Mouse (Mus musculus): ENCODE measurements around the gene Syne3. TPM values are rescaled to one million over a fixed set of nuclear protein-coding genes. Genes with fewer than 3 reads are reported as not detected.
A peak's percentile ranks its signal among the peaks of the same experiment; 100 is the strongest.

Gene Syne3
- total RNA-seq, 2 experiments from 2014 or later = 10.1 to 21.1 TPM

DNA sequence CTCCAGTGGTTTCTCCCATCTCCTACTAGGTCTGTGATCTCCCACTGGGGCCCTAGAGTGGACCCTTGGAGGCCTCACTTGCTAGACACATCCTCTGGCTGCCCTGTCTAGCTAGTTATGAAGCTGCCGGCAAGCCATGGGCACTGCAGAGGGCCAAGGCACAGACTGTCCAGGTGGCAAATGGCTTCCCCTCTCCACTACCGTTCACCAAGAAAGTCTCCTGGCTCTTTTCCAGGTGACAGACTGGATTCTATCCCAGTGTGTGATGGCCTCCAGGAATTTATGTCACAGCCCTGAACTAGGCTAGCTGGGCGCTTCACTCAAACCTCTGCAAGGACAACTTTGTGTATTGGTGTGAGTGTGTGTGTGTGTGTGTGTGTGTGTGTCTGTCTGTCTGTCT lies 109.8 kb downstream of the Syne3 start:
- ATAC-seq (replicated peaks; ENCODE audit: poor library complexity) = no peak

DNA sequence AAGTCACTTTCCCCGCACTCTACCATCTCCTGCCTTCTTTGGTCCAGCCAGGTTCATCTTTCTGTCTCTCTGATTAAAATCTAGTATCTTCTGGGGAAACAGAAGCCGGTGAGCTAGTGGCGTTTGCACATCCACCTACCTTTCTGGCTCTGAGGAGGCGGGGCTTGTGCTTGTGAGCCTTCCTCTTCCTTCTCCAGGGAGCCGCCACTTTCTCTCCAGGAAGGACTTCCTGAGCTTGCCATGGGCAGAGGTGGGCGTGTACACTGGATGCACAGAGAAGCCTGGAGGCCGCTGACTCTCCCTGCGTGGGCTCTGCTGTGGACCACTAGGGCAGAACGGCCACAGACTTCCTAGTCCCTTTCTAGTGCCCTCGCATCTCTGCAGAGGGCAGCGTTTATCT lies 110.4 kb downstream of the Syne3 start:
- no peak for ATAC-seq (replicated peaks; ENCODE audit: poor library complexity)

DNA sequence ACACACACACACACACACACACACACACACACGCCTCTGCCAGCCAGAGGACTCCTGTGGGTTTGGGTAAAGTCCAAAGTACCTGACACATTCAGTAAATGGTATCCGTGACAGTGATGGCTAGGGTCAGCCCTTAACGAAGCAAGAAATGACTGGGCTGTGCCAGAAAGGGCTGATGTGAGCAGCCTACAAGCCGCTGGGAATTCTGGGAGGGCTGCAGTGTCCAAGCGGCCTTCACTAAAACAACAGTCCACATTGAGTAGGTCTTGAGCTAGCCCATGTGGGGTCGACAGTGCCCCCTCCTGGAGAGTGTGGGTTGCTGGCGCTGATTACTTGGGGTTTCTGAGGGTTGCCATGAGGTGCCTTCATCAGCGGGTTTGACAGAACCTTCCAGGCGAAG lies 110.9 kb downstream of the Syne3 start:
- ATAC-seq (replicated peaks; ENCODE audit: poor library complexity) = 0 out of 2 replicates have a peak, but pooled peaks have one; percentile 54

DNA sequence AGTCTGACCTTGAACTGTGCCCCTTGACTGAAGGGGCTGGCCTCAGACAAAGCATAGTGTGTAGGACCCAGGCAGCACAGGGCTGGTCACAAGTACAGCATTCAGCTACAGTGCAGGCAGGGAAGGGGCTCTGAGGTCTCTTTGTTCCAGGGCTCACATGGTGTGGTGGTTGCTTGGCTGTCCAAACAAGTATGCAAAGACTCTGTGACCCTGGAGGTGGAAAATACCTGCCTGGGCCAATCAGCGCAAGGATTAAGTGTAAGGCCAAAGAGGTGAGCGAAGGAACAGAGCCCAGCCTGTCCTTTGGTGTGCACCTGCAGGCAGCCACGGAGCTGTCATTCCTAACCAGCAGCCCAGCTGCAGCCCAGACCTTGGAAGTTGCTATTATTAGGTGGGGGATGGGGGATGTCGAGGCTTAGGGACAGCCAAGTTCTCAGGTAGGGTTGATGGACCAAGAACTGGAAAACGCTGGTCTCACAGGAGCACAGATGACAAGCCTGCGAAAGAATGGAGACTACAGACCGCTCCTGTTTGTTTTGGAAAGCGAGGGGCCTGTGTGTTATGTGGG lies 112.5 kb downstream of the Syne3 start:
- ATAC-seq (replicated peaks; ENCODE audit: poor library complexity) = no peak

DNA sequence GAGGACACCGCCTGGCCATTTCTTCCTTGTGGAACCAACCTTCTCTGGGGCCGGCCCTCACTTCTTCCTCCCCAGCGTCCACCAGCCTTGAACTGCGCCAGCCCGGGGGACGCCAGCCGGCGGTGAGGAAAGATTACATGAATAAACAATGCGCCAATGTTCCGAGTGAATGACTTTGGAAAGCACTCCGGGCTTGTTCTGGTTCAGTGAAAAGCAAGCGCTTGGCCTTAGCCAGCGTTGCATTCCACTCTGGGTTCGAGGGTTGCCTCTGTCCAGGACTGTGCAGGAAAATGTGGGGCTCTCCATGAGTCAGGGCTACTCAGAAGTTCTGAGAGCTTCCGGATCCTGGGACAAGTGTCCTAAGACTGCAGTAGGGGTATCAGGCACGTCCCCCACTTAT lies 113.0 kb downstream of the Syne3 start:
- ATAC-seq (replicated peaks; ENCODE audit: poor library complexity) = no peak

DNA sequence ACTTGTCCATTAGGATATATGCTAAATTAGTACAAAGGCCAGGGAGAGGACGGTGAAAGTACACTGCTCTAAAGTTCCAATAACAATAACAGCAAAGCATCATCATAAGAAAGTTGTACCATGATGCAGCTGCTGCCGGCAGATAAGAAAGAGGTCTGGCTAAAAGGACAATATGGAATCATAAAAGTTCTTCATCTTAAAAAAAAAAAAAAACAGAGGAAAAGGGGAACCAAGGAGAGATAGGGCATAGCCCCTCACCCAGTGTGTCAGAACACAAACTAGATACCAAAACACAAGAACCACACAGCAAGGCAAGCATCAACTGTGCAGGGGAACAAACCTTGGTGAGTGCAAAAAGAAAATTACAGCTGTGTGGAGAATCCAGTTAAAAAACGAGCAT lies 117.4 kb downstream of the Syne3 start:
- no peak for ATAC-seq (replicated peaks; ENCODE audit: poor library complexity)

DNA sequence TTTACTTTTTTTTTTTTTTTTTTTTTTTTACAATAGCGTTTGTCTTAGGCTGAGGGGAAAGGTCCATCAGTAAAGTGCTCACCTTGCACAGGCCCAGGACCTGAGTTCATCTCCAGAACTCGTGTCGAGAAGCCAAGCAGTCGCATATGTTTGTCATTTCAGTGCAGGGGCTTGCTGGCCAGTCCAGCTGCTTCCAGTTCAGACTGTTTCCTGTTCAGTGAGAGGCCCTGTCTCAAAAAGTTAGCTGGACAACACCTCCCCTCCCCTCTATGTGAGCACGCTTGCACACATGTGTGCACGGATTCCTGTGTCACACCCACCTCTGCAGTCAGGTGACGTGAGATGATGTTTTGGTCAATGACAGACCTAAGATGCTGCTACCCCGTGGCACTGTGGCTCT lies 119.5 kb downstream of the Syne3 start:
- no peak for ATAC-seq (replicated peaks; ENCODE audit: poor library complexity)

- no peak for ATAC-seq (replicated peaks; ENCODE audit: poor library complexity)
Observed at GRCm38 (mm10) chr12:104886104-104886503, 123.5 kb downstream of the Syne3 start.

- no peak for ATAC-seq (replicated peaks; ENCODE audit: poor library complexity)
Observed at GRCm38 (mm10) chr12:104882533-104882932, 127.1 kb downstream of the Syne3 start.

- no peak for ATAC-seq (replicated peaks; ENCODE audit: poor library complexity)
Observed at GRCm38 (mm10) chr12:104882061-104882460, 127.5 kb downstream of the Syne3 start.

DNA sequence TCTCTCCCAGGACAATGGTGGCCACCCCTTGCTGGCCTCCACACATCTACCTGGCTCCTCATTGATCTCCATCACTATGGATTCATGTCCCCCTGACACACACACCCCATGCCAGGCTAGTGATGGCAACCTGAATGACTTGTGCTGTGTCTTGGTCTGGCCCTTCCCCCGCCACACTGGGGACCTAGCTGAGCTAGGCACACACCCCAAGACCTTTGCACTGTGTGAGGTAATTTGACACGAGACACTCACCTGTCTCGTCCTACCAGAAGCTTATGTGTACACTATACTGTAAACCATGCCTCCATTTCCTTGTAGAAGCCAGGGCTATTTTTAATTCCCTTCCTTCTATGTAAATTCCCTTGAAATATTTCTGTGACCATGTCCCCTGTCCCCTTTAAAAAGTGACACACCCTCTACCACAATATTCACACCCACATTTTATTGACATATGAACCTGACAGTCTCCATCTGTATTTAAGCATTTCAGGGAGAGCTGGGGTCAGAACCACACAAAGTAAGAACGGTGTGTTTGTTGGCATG lies 128.0 kb downstream of the Syne3 start:
- no peak for ATAC-seq (replicated peaks; ENCODE audit: poor library complexity)

GRCm38 (mm10) chr12:104880367-104880766 lies 129.2 kb downstream of the Syne3 start:
- no peak for ATAC-seq (replicated peaks; ENCODE audit: poor library complexity)

Other genes starting within 250 kb of the Syne3 start
- 0.10 TPM in 1 of 2 replicates, not detected in the other for gene Clmn, start 144.7 kb downstream of the Syne3 start, total RNA-seq (2015)
- gene Clmn, start 144.7 kb downstream of the Syne3 start, total RNA-seq (2017) = not detected in 2 replicates
- gene Glrx5, start 22.9 kb upstream of the Syne3 start, total RNA-seq (2015) = 58.1 and 65.3 TPM in 2 replicates
- 26.9 and 30.1 TPM in 2 replicates for gene Glrx5, start 22.9 kb upstream of the Syne3 start, total RNA-seq (2017)
- not detected in 2 replicates for gene Tcl1b2, start 136.2 kb upstream of the Syne3 start, total RNA-seq (2015)
- gene Tcl1b2, start 136.2 kb upstream of the Syne3 start, total RNA-seq (2017) = not detected in 2 replicates
- not detected in 2 replicates for gene Tcl1b1, start 149.9 kb upstream of the Syne3 start, total RNA-seq (2015)
- not detected in 2 replicates for gene Tcl1b1, start 149.9 kb upstream of the Syne3 start, total RNA-seq (2017)
- not detected in 2 replicates for gene Tcl1b5, start 166.5 kb upstream of the Syne3 start, total RNA-seq (2015)
- not detected in 2 replicates for gene Tcl1b5, start 166.5 kb upstream of the Syne3 start, total RNA-seq (2017)
- not detected in 2 replicates for gene Tcl1b3, start 181.2 kb upstream of the Syne3 start, total RNA-seq (2015)
- gene Tcl1b3, start 181.2 kb upstream of the Syne3 start, total RNA-seq (2017) = not detected in 2 replicates
- not detected in 2 replicates for gene Tcl1b4, start 192.1 kb upstream of the Syne3 start, total RNA-seq (2015)
- gene Tcl1b4, start 192.1 kb upstream of the Syne3 start, total RNA-seq (2017) = not detected in 2 replicates
- gene Tcl1, start 213.0 kb upstream of the Syne3 start, total RNA-seq (2015) = not detected in 2 replicates
- not detected in 2 replicates for gene Tcl1, start 213.0 kb upstream of the Syne3 start, total RNA-seq (2017)